Mouse (Mus musculus): ENCODE measurements around the gene Hspa12b. TPM values are rescaled to one million over a fixed set of nuclear protein-coding genes. Genes with fewer than 3 reads are reported as not detected.

Hspa12b gene
- polyA plus RNA-seq, 1 experiment from 2014 or later, result 5.6 TPM

- H3K27me3 ChIP-seq (ENCODE audit: control insufficient read depth, insufficient read depth, low read length), result no peaks in the 10 kb centered on the region
- H3K36me3 ChIP-seq (ENCODE audit: control insufficient read depth, insufficient read depth, low read length), result peaks cover 14% of the 10 kb centered on the region; the same call in 1 of the 2 replicates
- H3K9ac ChIP-seq (ENCODE audit: low read length), result no peak overlapping the region
- no peak overlapping the region for H3K4me2 ChIP-seq (ENCODE audit: low read depth, low read length, severe bottlenecking)
- no peaks in the 10 kb centered on the region for H3K9me3 ChIP-seq (ENCODE audit: control insufficient read depth, low read length)
- no peak for DNase-seq (ENCODE audit: low spot score)
- H3K27ac ChIP-seq (ENCODE audit: low read depth, low read length), result no peak overlapping the region
- ATAC-seq (replicated peaks; ENCODE audit: low FRiP score), result no peak
- H3K4me1 ChIP-seq (replicated peaks; ENCODE audit: control insufficient read depth, insufficient read depth, low read length), result no peaks in the 10 kb centered on the region
- no peak overlapping the region for H3K4me3 ChIP-seq (ENCODE audit: low read depth, low read length)
- WGBS, result 93% methylated on average over 8 of the region's 8 CpGs
These were observed 21.5 kb downstream of the Hspa12b start for GRCm38 (mm10) chr2:131148353-131149253.

GRCm38 (mm10) chr2:131149254-131149578 lies 22.1 kb downstream of the Hspa12b start:
- Histone ChIP-seq H3K4me3 (ENCODE audit: low read depth, low read length) (no peak overlapping the region), H3K36me3 (ENCODE audit: control insufficient read depth, insufficient read depth, low read length) (peaks cover 14% of the 10 kb centered on the region; the same call in 1 of the 2 replicates), H3K27me3 (ENCODE audit: control insufficient read depth, insufficient read depth, low read length) (no peaks in the 10 kb centered on the region), H3K4me2 (ENCODE audit: low read depth, low read length, severe bottlenecking) (no peak overlapping the region), H3K9ac (ENCODE audit: low read length) (no peak overlapping the region), H3K27ac (ENCODE audit: low read depth, low read length) (no peak overlapping the region), H3K9me3 (ENCODE audit: control insufficient read depth, low read length) (no peaks in the 10 kb centered on the region), H3K4me1 (replicated peaks; ENCODE audit: control insufficient read depth, insufficient read depth, low read length) (no peaks in the 10 kb centered on the region)
- ATAC-seq (replicated peaks; ENCODE audit: low FRiP score) (no peak), DNase-seq (ENCODE audit: low spot score) (no peak)
- 95% methylated on average over 3 of the region's 3 CpGs for WGBS

- H3K9me3 ChIP-seq (ENCODE audit: control insufficient read depth, low read length), result no peaks in the 10 kb centered on the region
- DNase-seq (ENCODE audit: low spot score), result no peak
- H3K27ac ChIP-seq (ENCODE audit: low read depth, low read length), result no peak overlapping the region
- no peaks in the 10 kb centered on the region for H3K4me1 ChIP-seq (replicated peaks; ENCODE audit: control insufficient read depth, insufficient read depth, low read length)
- H3K9ac ChIP-seq (ENCODE audit: low read length), result no peak overlapping the region
- H3K4me2 ChIP-seq (ENCODE audit: low read depth, low read length, severe bottlenecking), result no peak overlapping the region
- H3K4me3 ChIP-seq (ENCODE audit: low read depth, low read length), result no peak overlapping the region
- H3K36me3 ChIP-seq (ENCODE audit: control insufficient read depth, insufficient read depth, low read length), result peaks cover 11% of the 10 kb centered on the region; the same call in 1 of the 2 replicates
- no peaks in the 10 kb centered on the region for H3K27me3 ChIP-seq (ENCODE audit: control insufficient read depth, insufficient read depth, low read length)
- 86% methylated on average over 7 of the region's 7 CpGs for WGBS
- ATAC-seq (replicated peaks; ENCODE audit: low FRiP score), result no peak
These were observed 25.2 kb downstream of the Hspa12b start for GRCm38 (mm10) chr2:131152166-131152730.

- DNase-seq (ENCODE audit: low spot score) (no peak), ATAC-seq (replicated peaks; ENCODE audit: low FRiP score) (no peak)
- Histone ChIP-seq H3K4me1 (replicated peaks; ENCODE audit: control insufficient read depth, insufficient read depth, low read length) (peaks cover 2% of the 10 kb centered on the region; the same call in 1 of the 2 replicates), H3K4me3 (ENCODE audit: low read depth, low read length) (no peak overlapping the region), H3K27me3 (ENCODE audit: control insufficient read depth, insufficient read depth, low read length) (no peaks in the 10 kb centered on the region), H3K36me3 (ENCODE audit: control insufficient read depth, insufficient read depth, low read length) (peaks cover 8% of the 10 kb centered on the region; the same call in 1 of the 2 replicates), H3K4me2 (ENCODE audit: low read depth, low read length, severe bottlenecking) (no peak overlapping the region), H3K9me3 (ENCODE audit: control insufficient read depth, low read length) (no peaks in the 10 kb centered on the region), H3K27ac (ENCODE audit: low read depth, low read length) (no peak overlapping the region), H3K9ac (ENCODE audit: low read length) (no peak overlapping the region)
- WGBS, result 96% methylated on average over 4 of the region's 4 CpGs
These were observed 27.0 kb downstream of the Hspa12b start for GRCm38 (mm10) chr2:131154036-131154435.

GRCm38 (mm10) chr2:131156987-131157386 lies 29.9 kb downstream of the Hspa12b start:
- Histone ChIP-seq H3K4me3 (ENCODE audit: low read depth, low read length) (no peak overlapping the region), H3K27ac (ENCODE audit: low read depth, low read length) (no peak overlapping the region), H3K9ac (ENCODE audit: low read length) (no peak overlapping the region), H3K27me3 (ENCODE audit: control insufficient read depth, insufficient read depth, low read length) (no peaks in the 10 kb centered on the region), H3K36me3 (ENCODE audit: control insufficient read depth, insufficient read depth, low read length) (no peaks in the 10 kb centered on the region; the same call in 1 of the 2 replicates), H3K9me3 (ENCODE audit: control insufficient read depth, low read length) (no peaks in the 10 kb centered on the region), H3K4me1 (replicated peaks; ENCODE audit: control insufficient read depth, insufficient read depth, low read length) (peaks cover 2% of the 10 kb centered on the region; the same call in 1 of the 2 replicates), H3K4me2 (ENCODE audit: low read depth, low read length, severe bottlenecking) (no peak overlapping the region)
- 96% methylated on average over 7 of the region's 7 CpGs for WGBS
- DNase-seq (ENCODE audit: low spot score) (no peak), ATAC-seq (replicated peaks; ENCODE audit: low FRiP score) (no peak)

GRCm38 (mm10) chr2:131159491-131159910 lies 32.4 kb downstream of the Hspa12b start:
- WGBS, result 1% methylated on average over 18 of the region's 18 CpGs
- peak; percentile 71 for DNase-seq (ENCODE audit: low spot score)
- Histone ChIP-seq H3K4me3 (ENCODE audit: low read depth, low read length) (peak overlapping the region; percentile 50), H3K4me2 (ENCODE audit: low read depth, low read length, severe bottlenecking) (peak overlapping the region; percentile 94), H3K4me1 (replicated peaks; ENCODE audit: control insufficient read depth, insufficient read depth, low read length) (peaks cover 2% of the 10 kb centered on the region; the same call in 1 of the 2 replicates), H3K9ac (ENCODE audit: low read length) (peak overlapping the region; percentile 67), H3K27me3 (ENCODE audit: control insufficient read depth, insufficient read depth, low read length) (no peaks in the 10 kb centered on the region), H3K9me3 (ENCODE audit: control insufficient read depth, low read length) (no peaks in the 10 kb centered on the region), H3K27ac (ENCODE audit: low read depth, low read length) (no peak overlapping the region), H3K36me3 (ENCODE audit: control insufficient read depth, insufficient read depth, low read length) (no peaks in the 10 kb centered on the region)
- peak; percentile 75 for ATAC-seq (replicated peaks; ENCODE audit: low FRiP score)

- ATAC-seq (replicated peaks; ENCODE audit: low FRiP score), result peak; percentile 98
- under 1% methylated on average over 54 of the region's 54 CpGs for WGBS
These were observed 33.0 kb downstream of the Hspa12b start, which contains the start of gene 1700037H04Rik for GRCm38 (mm10) chr2:131159938-131160581. Gene 1700037H04Rik, minus strand, starts transcription at chr2:131160081.

GRCm38 (mm10) chr2:131160671-131161111 lies 33.6 kb downstream of the Hspa12b start:
- H3K27me3 ChIP-seq (ENCODE audit: control insufficient read depth, insufficient read depth, low read length), result no peaks in the 10 kb centered on the region

More at GRCm38 (mm10) chr2:131159938-131160581, 33.0 kb downstream of the Hspa12b start, which contains the start of gene 1700037H04Rik:
- Histone ChIP-seq H3K27ac (ENCODE audit: low read depth, low read length) (peak within 1 kb of the TSS; percentile 81), H3K36me3 (ENCODE audit: control insufficient read depth, insufficient read depth, low read length) (no peaks in the 10 kb centered on the region), H3K9me3 (ENCODE audit: control insufficient read depth, low read length) (no peaks in the 10 kb centered on the region), H3K27me3 (ENCODE audit: control insufficient read depth, insufficient read depth, low read length) (no peaks in the 10 kb centered on the region), H3K9ac (ENCODE audit: low read length) (peak within 1 kb of the TSS; percentile 67), H3K4me2 (ENCODE audit: low read depth, low read length, severe bottlenecking) (peak within 1 kb of the TSS; percentile 94), H3K4me3 (ENCODE audit: low read depth, low read length) (peak within 1 kb of the TSS; percentile 50), H3K4me1 (replicated peaks; ENCODE audit: control insufficient read depth, insufficient read depth, low read length) (peaks cover 2% of the 10 kb centered on the region; the same call in 1 of the 2 replicates)
- DNase-seq (ENCODE audit: low spot score), result peak; percentile 98

More at GRCm38 (mm10) chr2:131160671-131161111, 33.6 kb downstream of the Hspa12b start:
- Histone ChIP-seq H3K4me1 (replicated peaks; ENCODE audit: control insufficient read depth, insufficient read depth, low read length) (peaks cover 2% of the 10 kb centered on the region; the same call in 1 of the 2 replicates), H3K36me3 (ENCODE audit: control insufficient read depth, insufficient read depth, low read length) (no peaks in the 10 kb centered on the region), H3K27ac (ENCODE audit: low read depth, low read length) (peak overlapping the region; percentile 81; the same call in 1 of the 2 replicates), H3K9me3 (ENCODE audit: control insufficient read depth, low read length) (no peaks in the 10 kb centered on the region), H3K4me3 (ENCODE audit: low read depth, low read length) (peak overlapping the region; percentile 50), H3K9ac (ENCODE audit: low read length) (peak overlapping the region; percentile 61), H3K4me2 (ENCODE audit: low read depth, low read length, severe bottlenecking) (peak overlapping the region; percentile 94)
- WGBS, result 1% methylated on average over 17 of the region's 17 CpGs
- no peak for ATAC-seq (replicated peaks; ENCODE audit: low FRiP score)
- no peak for DNase-seq (ENCODE audit: low spot score)
